Mouse (Mus musculus): ENCODE data around the gene Ssmem1. TPM values are rescaled to one million over a fixed set of nuclear protein-coding genes. Genes with fewer than 3 reads are reported as not detected.

The Ssmem1 gene
- not detected for polyA plus RNA-seq (2017; shearing (Covaris generic))

GRCm38 (mm10) chr6:30509265-30510239 is at the start of gene Ssmem1, which contains the start of gene Tmem209:
Gene Ssmem1, plus strand, starts transcription at chr6:30509849.
Gene Tmem209, minus strand, starts transcription at chr6:30509783.

GRCm38 (mm10) chr6:30541009-30541799 is 31.6 kb downstream of the Ssmem1 start, which contains the start of gene Cpa2:
Gene Cpa2, plus strand, starts transcription at chr6:30541582.

DNA sequence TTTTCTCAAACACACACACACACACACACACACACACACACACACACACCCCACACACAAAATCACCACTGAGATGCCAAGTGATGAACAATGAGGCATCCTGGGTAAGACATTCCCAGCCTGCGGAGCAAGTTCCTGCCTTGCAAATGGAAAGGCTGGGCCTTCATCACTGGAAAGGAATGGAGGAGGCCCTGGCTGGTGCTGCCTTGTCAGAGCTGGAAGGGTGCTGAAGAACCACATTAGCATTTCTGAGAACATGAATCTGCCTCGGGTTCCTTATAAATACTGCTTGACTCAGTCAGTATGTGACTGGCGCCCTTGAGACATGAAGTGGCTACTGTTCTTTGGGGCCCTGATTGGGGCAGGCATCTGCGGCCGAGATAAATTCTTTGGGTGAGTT is 58.4 kb downstream of the Ssmem1 start, which contains the start of gene Cpa4:
TSS of gene Cpa4 (plus strand) at position 301 of the 400 bp plus-strand sequence.

Other genes with a start within 250 kb of the Ssmem1 start
- 68.9 TPM for gene Ube2h, start 205.3 kb upstream of the Ssmem1 start, polyA plus RNA-seq (2017; shearing (Covaris generic))
- gene Zc3hc1, start 118.8 kb upstream of the Ssmem1 start, polyA plus RNA-seq (2017; shearing (Covaris generic)): 46.1 TPM
- 2.6 TPM for gene Klhdc10, start 108.0 kb upstream of the Ssmem1 start, polyA plus RNA-seq (2017; shearing (Covaris generic))
- 69.4 TPM for gene Tmem209, start 66 bp upstream of the Ssmem1 start, polyA plus RNA-seq (2017; shearing (Covaris generic))
- gene Cpa2, start 31.7 kb downstream of the Ssmem1 start, polyA plus RNA-seq (2017; shearing (Covaris generic)): not detected
- not detected for gene Cpa4, start 58.5 kb downstream of the Ssmem1 start, polyA plus RNA-seq (2017; shearing (Covaris generic))
- not detected for gene Cpa5, start 101.2 kb downstream of the Ssmem1 start, polyA plus RNA-seq (2017; shearing (Covaris generic))
- not detected for gene Cpa1, start 129.4 kb downstream of the Ssmem1 start, polyA plus RNA-seq (2017; shearing (Covaris generic))
- gene Cep41, start 183.9 kb downstream of the Ssmem1 start, polyA plus RNA-seq (2017; shearing (Covaris generic)): 14.1 TPM
- gene Mest, start 213.7 kb downstream of the Ssmem1 start, polyA plus RNA-seq (2017; shearing (Covaris generic)): 0.56 TPM

All from inflammation-experienced regulatory T-cells, adult 16 weeks (primary cell).